Mouse (Mus musculus) stomach, embryonic 16.5 days (tissue): ENCODE measurements at regions not wholly inside any gene's neighbourhood (a gene's known extent, or its start where the extent isn't known, plus 50 kb on each side); places are given as distances from the start of the nearest gene placed in this dataset.

ENCODE experiments used
- ATAC-seq: fragments of 200-750 bp; cut with Nextera tagmentation; 2 replicates; pipeline ENCODE4 v1.8.0; 2017; ENCODE audit warnings: moderate number of reproducible peaks, moderate TSS enrichment; ENCODE audit not compliant: insufficient read depth, low FRiP score
- H3K27ac ChIP-seq: fragments of 300-500 bp; sonication (generic); 2 replicates; pipeline ENCODE4 v1.5.1; 2014; ENCODE audit warnings: low read length
- H3K27me3 ChIP-seq: fragments of 300-500 bp; sonication (generic); 2 replicates; pipeline ENCODE4 v1.6.1; 2014; ENCODE audit warnings: low read length, control low read depth, mixed read lengths; ENCODE audit not compliant: control insufficient read depth, insufficient read depth
- H3K36me3 ChIP-seq: fragments of 300-500 bp; sonication (generic); 2 replicates; pipeline ENCODE4 v1.6.1; 2014; ENCODE audit warnings: low read length; ENCODE audit not compliant: control insufficient read depth, insufficient read depth
- H3K4me1 ChIP-seq: fragments of 300-500 bp; sonication (generic); 2 replicates; pipeline ENCODE4 v1.6.1; 2014; ENCODE audit warnings: low read length, control low read depth, mixed read lengths; ENCODE audit not compliant: control insufficient read depth, insufficient read depth
- H3K4me2 ChIP-seq: fragments of 300-500 bp; sonication (generic); 2 replicates; pipeline ENCODE4 v1.6.1; 2014; ENCODE audit warnings: low read depth, low read length, mixed read lengths
- H3K4me3 ChIP-seq: fragments of 300-500 bp; sonication (generic); replicated peaks from 2 replicates; pipeline ENCODE4 v1.5.1; 2014; ENCODE audit warnings: mild to moderate bottlenecking, low read length
- H3K9ac ChIP-seq: fragments of 300-500 bp; sonication (generic); 2 replicates; pipeline ENCODE4 v1.6.1; 2014; ENCODE audit warnings: low read length
- H3K9me3 ChIP-seq: fragments of 300-500 bp; sonication (generic); replicated peaks from 2 replicates; pipeline ENCODE4 v1.6.1; 2016; ENCODE audit warnings: low read length, control low read depth; ENCODE audit not compliant: control insufficient read depth
- WGBS: fragments of 180-500 bp; shearing (Covaris S2); extraction: QIAGEN DNeasy Blood & Tissue Kit; methylation state at CpG from one replicate; pipeline ENCODE4 v1.1.7; 2014; 5-methylcytosine and 5-hydroxymethylcytosine counted together

DNA sequence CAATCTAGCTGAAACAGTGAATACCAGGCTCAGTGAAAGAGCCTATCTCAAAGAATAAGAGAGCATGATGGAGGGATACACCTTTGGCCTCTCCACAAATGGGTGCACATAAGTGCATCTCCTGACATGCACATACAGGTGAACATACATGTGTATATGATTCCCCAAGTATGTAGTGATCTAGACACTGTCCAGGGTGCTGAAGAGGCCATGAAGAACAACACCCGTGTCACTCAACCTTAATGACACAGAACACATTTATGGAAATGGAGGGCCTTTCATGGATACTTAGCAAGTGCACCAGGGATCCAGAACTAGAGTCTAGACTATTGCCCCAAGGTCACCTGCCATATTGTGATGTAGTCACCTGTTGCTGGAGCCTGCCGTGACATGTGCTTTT lies 56.9 kb downstream of the Spata19 start:
- H3K27ac ChIP-seq = no peak overlapping the region
- H3K4me3 ChIP-seq = no peak overlapping the region
- no peak overlapping the region for H3K4me2 ChIP-seq
- no peaks in the 10 kb centered on the region for H3K27me3 ChIP-seq
- H3K9ac ChIP-seq = no peak overlapping the region
- no peaks in the 10 kb centered on the region for H3K36me3 ChIP-seq
- no peak for ATAC-seq
- no peaks in the 10 kb centered on the region for H3K4me1 ChIP-seq
- no peaks in the 10 kb centered on the region for H3K9me3 ChIP-seq
- WGBS = 77% methylated on average over 2 of the region's 2 CpGs

DNA sequence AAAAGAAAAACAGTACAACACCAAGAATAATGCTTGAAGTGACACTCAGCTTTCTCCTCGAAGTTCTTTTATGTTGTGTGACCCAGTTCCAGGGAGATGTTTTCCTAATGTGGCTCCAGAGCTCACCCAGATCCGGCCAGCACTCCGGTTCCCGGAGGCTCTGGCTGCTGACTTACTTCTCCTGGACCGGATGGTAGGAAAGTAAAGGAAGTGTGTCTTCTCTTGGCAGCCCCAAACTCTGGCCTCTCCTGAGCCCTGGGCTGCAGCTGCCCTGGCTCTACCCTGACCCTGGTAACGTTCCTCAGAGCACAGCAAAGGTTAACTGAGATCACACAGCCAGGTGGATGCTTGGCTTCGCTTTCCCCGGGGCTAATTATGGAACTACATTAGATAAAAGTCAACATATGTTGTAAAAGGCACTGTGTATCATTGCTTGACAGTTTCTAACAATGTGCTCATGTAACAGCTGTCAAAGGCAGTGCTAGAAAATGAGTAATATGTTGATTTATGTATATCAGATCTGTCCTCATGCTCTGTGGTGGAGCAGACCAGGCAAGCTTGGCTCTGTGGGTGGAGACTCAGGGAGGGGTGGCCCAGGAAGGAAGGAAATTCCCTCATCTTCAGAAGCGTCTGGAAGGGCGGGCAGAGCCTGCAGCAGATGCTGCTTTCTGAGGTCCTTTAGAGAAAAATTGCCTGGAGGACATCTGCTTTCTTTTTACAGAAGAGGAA lies 57.5 kb downstream of the Spata19 start:
- Histone ChIP-seq H3K4me2 (no peak overlapping the region), H3K27me3 (no peaks in the 10 kb centered on the region), H3K9ac (no peak overlapping the region), H3K4me1 (no peaks in the 10 kb centered on the region), H3K27ac (no peak overlapping the region), H3K4me3 (no peak overlapping the region), H3K36me3 (no peaks in the 10 kb centered on the region), H3K9me3 (no peaks in the 10 kb centered on the region)
- WGBS = 52% methylated on average over 10 of the region's 10 CpGs
- ATAC-seq = no peak

GRCm38 (mm10) chr9:27458335-27459040 lies 61.9 kb downstream of the Spata19 start:
- Histone ChIP-seq H3K9ac (no peak overlapping the region), H3K36me3 (no peaks in the 10 kb centered on the region), H3K9me3 (no peaks in the 10 kb centered on the region), H3K27ac (no peak overlapping the region), H3K27me3 (no peaks in the 10 kb centered on the region), H3K4me1 (no peaks in the 10 kb centered on the region), H3K4me2 (no peak overlapping the region), H3K4me3 (no peak overlapping the region)
- 48% methylated on average over 3 of the region's 3 CpGs for WGBS
- no peak for ATAC-seq

DNA sequence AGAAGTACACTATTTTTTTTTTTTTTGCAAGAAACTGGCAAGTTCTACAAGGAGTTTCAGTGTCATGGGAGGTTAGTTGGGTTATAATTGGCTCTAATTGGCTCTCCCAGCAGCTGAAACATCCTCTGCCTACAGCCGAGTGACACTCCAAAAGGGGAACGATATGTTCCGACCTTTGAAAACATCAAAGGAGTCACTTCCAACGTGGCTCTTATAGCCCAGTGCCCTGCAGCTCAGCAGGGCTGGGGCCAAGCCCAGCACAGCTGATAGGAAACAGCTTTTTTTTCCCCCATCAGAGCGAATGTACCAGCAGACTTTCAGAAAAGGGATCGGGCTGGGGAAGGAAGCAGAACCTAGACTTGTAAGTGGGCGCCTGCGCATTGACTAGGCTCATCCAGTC lies 64.4 kb downstream of the Spata19 start:
- no peaks in the 10 kb centered on the region for H3K9me3 ChIP-seq
- H3K9ac ChIP-seq = no peak overlapping the region
- no peak overlapping the region for H3K4me2 ChIP-seq
- H3K4me3 ChIP-seq = no peak overlapping the region
- WGBS = 37% methylated on average over 8 of the region's 8 CpGs
- no peaks in the 10 kb centered on the region for H3K36me3 ChIP-seq
- no peaks in the 10 kb centered on the region for H3K4me1 ChIP-seq
- H3K27me3 ChIP-seq = no peaks in the 10 kb centered on the region
- H3K27ac ChIP-seq = no peak overlapping the region
- ATAC-seq = no peak

- Histone ChIP-seq H3K4me2 (no peak overlapping the region), H3K27ac (no peak overlapping the region), H3K36me3 (no peaks in the 10 kb centered on the region), H3K4me1 (no peaks in the 10 kb centered on the region), H3K27me3 (no peaks in the 10 kb centered on the region), H3K9ac (no peak overlapping the region), H3K4me3 (no peak overlapping the region), H3K9me3 (no peaks in the 10 kb centered on the region)
- ATAC-seq = no peak
- 95% methylated on average over 1 of the region's 1 CpGs for WGBS
Measured at GRCm38 (mm10) chr9:27464006-27464405, 67.4 kb downstream of the Spata19 start.

DNA sequence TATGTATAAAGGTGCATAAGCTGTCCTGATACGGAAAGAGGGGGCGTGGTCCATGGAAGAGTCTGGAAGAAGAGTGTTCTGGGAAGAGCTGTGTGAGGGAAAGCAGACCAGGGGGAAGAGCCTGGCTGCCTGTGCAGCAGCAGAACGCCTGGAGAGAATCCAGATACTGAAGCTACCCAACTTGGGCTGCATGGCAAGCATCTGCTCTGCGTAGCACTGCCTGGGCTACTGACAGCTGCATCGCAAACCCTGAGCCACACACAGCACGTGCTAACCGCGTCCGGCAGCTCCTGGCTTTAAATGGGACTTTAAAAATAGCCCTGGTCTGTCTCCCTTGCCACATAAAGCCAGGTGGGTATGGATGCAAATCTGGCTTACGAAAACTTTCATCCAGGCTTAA lies 78.9 kb downstream of the Spata19 start:
- Histone ChIP-seq H3K9ac (no peak overlapping the region), H3K4me2 (no peak overlapping the region), H3K4me3 (no peak overlapping the region), H3K36me3 (no peaks in the 10 kb centered on the region), H3K9me3 (no peaks in the 10 kb centered on the region), H3K27ac (no peak overlapping the region), H3K27me3 (no peaks in the 10 kb centered on the region), H3K4me1 (no peaks in the 10 kb centered on the region)
- ATAC-seq = no peak
- 72% methylated on average over 10 of the region's 10 CpGs for WGBS

DNA sequence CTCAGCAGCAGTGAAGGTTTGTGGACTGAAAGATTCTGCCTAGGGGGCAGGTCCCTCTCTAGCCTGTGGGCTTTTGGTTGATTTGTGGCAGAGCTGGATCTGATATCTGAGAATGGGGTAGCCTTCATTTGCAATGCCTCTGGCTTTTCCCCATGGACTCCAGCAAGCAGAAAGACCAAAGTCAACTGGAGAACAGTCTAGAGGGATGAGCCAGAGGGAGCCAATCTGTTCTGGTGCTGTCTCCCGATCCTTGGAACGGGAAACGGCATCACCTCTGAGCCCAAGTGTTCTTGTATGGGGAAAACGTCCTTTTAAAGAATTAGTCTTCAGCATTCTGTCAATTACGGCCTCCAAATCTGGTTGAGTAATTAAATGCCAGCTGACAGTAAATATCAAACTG lies 80.0 kb downstream of the Spata19 start:
- no peak overlapping the region for H3K4me3 ChIP-seq
- 84% methylated on average over 5 of the region's 5 CpGs for WGBS
- no peak overlapping the region for H3K27ac ChIP-seq
- H3K36me3 ChIP-seq = no peaks in the 10 kb centered on the region
- no peaks in the 10 kb centered on the region for H3K4me1 ChIP-seq
- H3K9ac ChIP-seq = no peak overlapping the region
- ATAC-seq = no peak; the same call in 1 of the 2 replicates
- no peak overlapping the region for H3K4me2 ChIP-seq
- H3K9me3 ChIP-seq = no peaks in the 10 kb centered on the region
- no peaks in the 10 kb centered on the region for H3K27me3 ChIP-seq

GRCm38 (mm10) chr9:27477079-27477687 lies 80.6 kb downstream of the Spata19 start:
- H3K4me1 ChIP-seq = no peaks in the 10 kb centered on the region
- no peak overlapping the region for H3K4me3 ChIP-seq
- H3K27ac ChIP-seq = no peak overlapping the region
- H3K9me3 ChIP-seq = no peaks in the 10 kb centered on the region
- ATAC-seq = no peak
- no peaks in the 10 kb centered on the region for H3K36me3 ChIP-seq
- no peaks in the 10 kb centered on the region for H3K27me3 ChIP-seq
- 65% methylated on average over 4 of the region's 4 CpGs for WGBS
- no peak overlapping the region for H3K9ac ChIP-seq
- no peak overlapping the region for H3K4me2 ChIP-seq

- H3K4me2 ChIP-seq = no peak overlapping the region
- WGBS = 92% methylated on average over 3 of the region's 3 CpGs
- no peak overlapping the region for H3K9ac ChIP-seq
- no peaks in the 10 kb centered on the region for H3K9me3 ChIP-seq
- no peak overlapping the region for H3K4me3 ChIP-seq
- no peaks in the 10 kb centered on the region for H3K4me1 ChIP-seq
- no peak overlapping the region for H3K27ac ChIP-seq
- no peaks in the 10 kb centered on the region for H3K36me3 ChIP-seq
- ATAC-seq = no peak
- no peaks in the 10 kb centered on the region for H3K27me3 ChIP-seq
Measured at GRCm38 (mm10) chr9:27478346-27478745, 81.7 kb downstream of the Spata19 start.
